Mouse (Mus musculus) gastrocnemius, postnatal 4 days (tissue): ENCODE results near the gene Cct3. TPM values are rescaled to one million over a fixed set of nuclear protein-coding genes. Genes with fewer than 3 reads are reported as not detected.
"Not testable (repeated sequence)": the region's sequence is repeated elsewhere in the genome, so short reads cannot be mapped to it uniquely, and the experiment has no call there.

ENCODE experiments used
- DNase-seq, 2 experiments: peaks; one replicate each; pipeline ENCODE4 v3.0.0; 2021 to 2022; ENCODE audit warnings: low spot score in 2 of 2, mixed read lengths in 2 of 2
- long read RNA-seq, 2 experiments: library from polyadenylated mRNA; stranded (forward); transcript quantifications; one replicate each; pipeline ENCODE4 v2.0.0; 2021
- total RNA-seq, 2 experiments: library from RNA; stranded (reverse); gene quantifications; 2 replicates each; pipeline ENCODE4 v1.2.3; 2021

Gene Cct3
- total RNA-seq = 100 to 1,000 TPM; 231 to 248 TPM
- long read RNA-seq, experiment 1, transcript Cct3-201 (14 exons, 1,977 nt) = major isoform, 207 of 220 reads
- long read RNA-seq, experiment 1, partial matches to known transcripts = 11 of 220 reads
- long read RNA-seq, experiment 1, other reads (novel, unspliced or antisense) = 2 of 220 reads
- long read RNA-seq, experiment 2, transcript Cct3-201 (14 exons, 1,977 nt) = major isoform, 273 of 285 reads
- long read RNA-seq, experiment 2, partial matches to known transcripts = 6 of 285 reads
- long read RNA-seq, experiment 2, other reads (novel, unspliced or antisense) = 6 of 285 reads

DNA sequence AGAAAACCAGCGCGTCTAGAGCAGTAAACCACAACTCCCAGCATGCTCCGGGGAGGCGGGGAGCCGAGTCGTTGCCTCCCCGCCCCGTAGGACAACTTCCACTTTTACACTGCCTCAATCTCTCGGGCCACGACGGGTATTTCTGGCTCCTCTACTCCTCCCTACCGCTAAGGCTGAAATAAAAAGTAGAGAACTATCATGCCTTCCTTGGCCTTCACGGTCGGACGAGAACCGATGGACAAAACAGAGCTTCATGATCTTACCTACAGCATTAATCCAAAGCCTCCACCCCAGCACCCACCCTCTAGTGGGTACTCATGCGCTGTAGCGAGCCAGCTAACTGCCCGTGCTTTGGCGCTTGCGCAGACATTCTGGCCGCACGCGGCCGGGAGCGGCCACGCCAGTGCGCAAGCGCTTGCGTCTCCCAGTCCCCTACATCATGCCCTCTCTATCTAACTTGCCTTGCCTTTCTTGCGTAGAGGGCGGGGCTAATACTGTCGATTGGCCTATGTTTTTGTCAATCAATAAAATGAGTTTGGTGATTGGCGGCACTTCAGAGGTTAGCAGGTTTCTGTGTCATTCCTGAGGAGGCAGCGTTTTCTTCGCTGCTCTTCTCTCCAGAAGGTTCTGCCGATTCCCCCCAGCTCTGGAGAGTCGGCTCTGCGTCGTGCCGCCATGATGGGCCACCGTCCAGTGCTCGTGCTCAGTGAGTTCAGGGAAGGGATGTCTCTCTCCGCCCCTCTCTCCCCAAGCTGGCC lies at the start of gene Cct3, which contains the start of gene Tsacc:
Gene Cct3, plus strand, starts transcription at position 556 of the 758 bp plus-strand sequence.
Gene Tsacc, minus strand, starts transcription at position 439 of the 758 bp plus-strand sequence.
- DNase-seq = peak; percentile 86 to 94

GRCm38 (mm10) chr3:88247666-88248065 lies 49.2 kb upstream of the Cct3 start:
- no peak for DNase-seq

DNA sequence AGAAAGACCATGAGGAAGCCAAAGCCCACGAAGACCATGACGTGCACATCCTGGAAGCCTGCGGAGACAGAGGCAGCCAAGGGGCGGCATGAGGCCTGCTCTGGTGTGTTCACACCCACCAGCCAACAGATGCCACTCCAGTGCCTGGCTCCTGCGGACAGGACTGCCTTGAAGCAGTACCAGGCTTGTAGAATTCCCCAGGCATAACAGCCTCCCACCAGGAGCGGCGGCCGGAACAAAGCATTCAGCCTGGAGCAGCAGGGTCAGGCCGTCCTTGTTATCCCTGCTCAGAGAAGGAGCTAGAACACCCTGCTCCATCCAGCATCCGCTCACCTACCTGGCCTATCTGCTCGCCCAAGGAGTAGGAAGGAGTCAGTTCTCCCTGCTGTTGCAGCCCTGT lies 48.5 kb upstream of the Cct3 start:
- DNase-seq = no peak

- no peak for DNase-seq
Observed at GRCm38 (mm10) chr3:88252739-88253138, 44.2 kb upstream of the Cct3 start.

GRCm38 (mm10) chr3:88254268-88254926 lies 42.5 kb upstream of the Cct3 start, which contains the start of gene Rhbg:
TSS of gene Rhbg (minus strand) at chr3:88254709.
- no peak for DNase-seq

GRCm38 (mm10) chr3:88255950-88256349 lies 41.0 kb upstream of the Cct3 start:
- no peak for DNase-seq

DNA sequence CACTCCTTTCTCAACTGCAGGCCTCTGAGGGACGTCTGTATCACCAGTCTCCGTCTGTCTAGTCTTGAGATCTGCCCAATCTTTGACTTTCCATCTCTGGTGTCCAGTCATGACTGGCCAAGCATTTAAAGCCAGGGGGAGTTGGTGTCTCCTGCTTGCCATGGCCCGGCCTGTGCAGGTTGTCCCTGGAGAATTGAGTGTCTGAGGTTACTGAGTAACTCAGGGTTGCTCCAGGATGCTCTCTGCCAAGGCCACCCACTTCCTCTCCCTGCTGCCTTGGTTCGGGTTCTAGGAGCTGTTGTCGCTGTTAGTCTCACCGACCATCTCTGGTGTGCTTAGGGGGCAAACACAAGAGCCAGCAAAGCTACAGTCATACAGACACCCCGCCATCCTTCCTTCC lies 40.5 kb upstream of the Cct3 start:
- no peak for DNase-seq

DNA sequence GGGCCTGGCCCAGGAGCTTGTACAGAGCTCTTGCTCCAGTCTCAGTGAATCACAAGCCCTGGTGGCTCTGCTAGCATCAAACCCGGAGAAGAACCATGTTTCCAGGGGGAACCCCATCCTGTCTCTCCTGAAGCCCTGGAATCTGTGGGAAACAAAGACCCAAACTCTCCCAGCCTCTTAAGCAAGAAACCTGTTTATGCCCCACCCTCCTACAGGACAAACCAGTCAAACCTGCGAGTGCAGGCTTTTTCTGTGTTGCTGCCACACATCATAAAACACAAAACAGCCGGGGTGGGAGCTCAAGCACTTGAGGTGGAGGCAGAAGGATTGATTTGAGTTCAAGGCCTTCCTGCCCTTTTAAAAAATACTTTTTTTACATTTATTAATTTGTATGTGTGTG lies 34.6 kb upstream of the Cct3 start:
- DNase-seq = no peak

GRCm38 (mm10) chr3:88268014-88268413 lies 28.9 kb upstream of the Cct3 start:
- DNase-seq = not testable (repeated sequence)

DNA sequence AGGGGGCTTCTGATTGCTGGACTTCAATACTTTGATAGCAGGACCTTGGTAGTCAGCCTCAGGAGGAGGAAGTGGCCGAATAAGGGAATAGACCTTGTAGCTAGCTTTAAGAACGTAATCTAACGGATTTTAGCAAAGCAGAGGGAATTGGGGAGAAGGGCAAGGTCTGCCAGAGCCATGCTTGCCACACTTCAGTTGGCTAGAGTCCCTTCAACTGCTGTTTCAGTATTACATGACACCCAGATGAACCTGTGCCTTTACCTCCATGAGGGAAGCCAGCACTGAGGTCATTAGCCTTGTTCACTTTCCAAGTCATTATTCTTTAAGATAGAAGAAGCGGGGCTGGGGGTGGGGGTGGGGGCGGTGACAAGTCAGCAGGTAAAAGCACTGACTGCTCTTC lies 27.9 kb upstream of the Cct3 start:
- DNase-seq = no peak

- not testable (repeated sequence) for DNase-seq
Observed at GRCm38 (mm10) chr3:88271298-88271697, 25.6 kb upstream of the Cct3 start.

GRCm38 (mm10) chr3:88271859-88272258 lies 25.1 kb upstream of the Cct3 start:
- no peak for DNase-seq

DNA sequence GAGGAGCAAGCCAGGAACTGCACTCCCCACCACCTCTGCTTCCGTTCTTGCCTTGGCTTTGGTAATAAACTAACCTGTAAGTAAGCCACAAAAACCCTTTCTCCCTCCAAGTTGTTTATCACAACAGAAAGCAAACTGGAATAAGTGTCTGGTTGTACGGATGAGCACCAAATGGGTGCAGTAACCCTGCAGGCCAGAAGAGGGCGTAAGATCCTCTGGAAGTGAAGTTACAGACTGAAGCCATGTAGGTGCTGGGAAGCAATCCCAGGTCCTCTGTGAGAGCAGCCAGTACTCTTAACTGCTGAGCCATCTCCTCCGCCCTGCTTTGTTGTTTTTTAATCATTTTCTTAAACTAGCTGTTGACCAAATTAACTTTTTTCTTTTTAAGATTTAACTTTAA lies 22.9 kb upstream of the Cct3 start:
- no peak for DNase-seq

DNA sequence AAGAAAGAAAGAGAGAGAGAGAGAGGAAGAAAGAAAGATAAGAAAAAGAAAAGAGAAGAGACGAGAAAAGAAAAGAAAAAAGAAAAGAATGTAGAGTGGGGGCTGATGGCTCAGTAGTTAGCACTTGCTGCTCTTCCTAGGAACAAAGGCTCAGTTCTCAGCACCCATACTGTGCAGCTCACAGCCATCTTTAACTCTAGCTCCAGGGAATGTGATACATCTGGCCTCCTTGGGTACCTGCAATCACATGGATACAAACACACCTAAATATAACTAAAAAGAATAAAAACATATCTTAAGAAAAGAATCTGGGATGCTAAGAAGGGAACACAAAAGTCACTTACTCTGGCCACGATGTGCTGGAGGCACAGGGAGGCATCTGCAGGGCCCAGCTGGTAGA lies 20.8 kb upstream of the Cct3 start:
- DNase-seq = no peak

DNA sequence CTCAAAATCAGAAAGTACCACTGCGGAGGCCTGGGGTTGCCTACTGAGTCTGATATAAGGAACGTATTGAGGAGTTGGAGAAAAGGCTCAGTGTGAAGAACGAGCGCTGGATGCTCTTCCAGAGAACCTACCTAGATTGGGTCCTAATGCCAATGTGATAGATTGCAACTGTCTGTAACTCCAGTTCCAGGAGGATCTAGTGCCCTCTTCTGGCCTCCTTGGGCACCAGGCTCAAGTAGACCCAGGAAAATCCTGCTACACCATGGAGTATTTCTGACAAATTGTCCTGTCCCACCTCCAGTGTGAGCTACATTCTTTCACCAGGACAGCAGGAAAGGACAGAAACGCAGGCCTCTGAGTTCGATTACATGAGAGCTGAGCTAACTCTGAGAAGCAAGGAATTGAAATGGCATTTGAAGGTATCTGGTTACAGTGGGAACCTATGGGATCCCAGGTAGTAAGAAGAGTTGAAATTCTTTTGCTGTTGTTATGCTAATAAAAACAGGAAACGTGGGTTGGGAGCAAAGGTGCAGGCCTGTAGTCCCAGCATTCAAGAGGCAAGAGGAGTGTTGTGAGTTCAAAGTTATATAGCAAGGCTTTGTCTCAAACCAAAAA lies 20.3 kb upstream of the Cct3 start:
- DNase-seq = no peak

DNA sequence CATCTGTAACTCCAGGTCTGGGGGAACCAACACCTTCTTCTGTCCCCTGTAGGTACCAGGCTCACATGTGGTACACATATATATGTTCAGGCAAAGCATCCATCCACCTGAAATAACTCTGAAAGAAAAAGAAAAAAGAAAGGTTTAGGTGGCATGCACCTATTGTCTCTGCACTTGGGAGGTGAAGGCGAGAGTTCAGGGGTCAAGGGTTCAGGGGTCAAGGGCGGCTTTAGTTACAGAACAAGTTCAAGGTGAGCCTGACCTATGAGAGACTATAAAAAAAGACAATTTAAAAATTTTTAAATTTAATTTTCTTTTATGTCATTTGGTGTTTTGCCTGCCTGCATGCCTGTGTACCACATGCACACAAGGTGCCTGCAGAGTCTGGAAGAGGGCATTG lies 16.9 kb upstream of the Cct3 start:
- no peak for DNase-seq

DNA sequence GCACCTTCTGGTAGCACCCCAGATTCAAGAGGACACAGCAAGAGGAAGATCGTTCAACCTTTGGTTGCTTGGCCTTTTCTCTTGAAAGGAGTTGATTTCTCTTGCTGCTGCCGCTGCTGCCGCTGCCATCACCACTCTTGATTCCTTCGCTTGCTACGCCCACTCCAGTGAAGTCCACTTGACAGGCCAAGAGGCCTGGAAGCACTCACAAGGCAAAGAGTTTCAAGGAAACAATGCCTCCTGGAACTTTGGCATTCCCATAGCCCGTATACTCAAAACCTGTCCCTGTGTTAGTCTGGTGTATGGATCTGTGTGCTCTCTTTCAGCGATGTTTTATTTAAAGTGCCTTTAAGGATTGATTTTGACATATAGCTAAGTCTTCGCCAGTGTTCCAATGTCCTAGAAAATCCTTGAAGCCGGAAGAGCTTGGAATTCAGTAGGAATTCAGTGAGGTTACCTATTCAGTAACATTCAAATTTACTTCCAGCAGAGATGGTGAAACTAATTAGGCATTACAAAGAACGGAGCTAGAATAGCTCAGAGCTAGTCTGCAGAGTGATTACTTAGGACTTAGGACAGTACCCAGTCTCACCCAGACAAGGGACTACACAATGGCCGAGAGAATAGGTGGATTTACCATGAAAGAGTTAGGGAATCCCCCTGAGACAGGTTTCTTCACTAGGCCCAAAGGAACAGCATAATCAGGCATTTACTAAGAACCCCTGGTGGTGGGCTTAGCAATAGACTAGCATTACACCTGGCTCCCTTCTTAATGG lies 15.6 kb upstream of the Cct3 start:
- not testable (repeated sequence) for DNase-seq

- DNase-seq = not testable (repeated sequence)
Observed at GRCm38 (mm10) chr3:88284815-88285564, 11.9 kb upstream of the Cct3 start.

- DNase-seq = not testable (repeated sequence)
Observed at GRCm38 (mm10) chr3:88285565-88285895, 11.4 kb upstream of the Cct3 start.

DNA sequence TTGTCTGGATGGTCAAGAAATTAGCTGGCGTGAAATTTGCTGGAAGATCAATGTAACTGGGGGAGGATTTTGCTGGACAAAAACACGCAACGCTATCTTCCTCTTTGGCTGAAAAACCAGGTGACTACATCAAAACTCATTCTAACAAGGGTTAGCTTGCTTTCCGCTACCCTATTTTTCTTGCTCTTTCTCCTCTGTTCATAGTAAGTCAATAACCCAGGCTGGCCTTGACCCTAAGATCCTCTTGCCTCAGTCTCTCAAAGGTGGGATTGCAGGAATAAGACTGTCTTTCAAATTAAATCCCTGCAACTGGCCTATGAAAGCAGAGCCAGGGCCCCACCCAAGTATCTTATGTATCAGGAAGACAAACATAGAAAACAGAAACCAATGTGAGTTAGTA lies 9.8 kb upstream of the Cct3 start, which contains the start of gene Gm38392:
Gene Gm38392, minus strand, starts transcription at position 101 of the 400 bp plus-strand sequence.
- no peak for DNase-seq
